Mouse (Mus musculus) C2C12 (cell line): ENCODE data around the gene Daam1.

Experiments
- CTCF ChIP-seq: IDR thresholded peaks from one replicate; pipeline ENCODE4 v1.5.1; 2011; ENCODE audit not compliant: control insufficient read depth, insufficient read depth, insufficient read length
- MYOD1 ChIP-seq: IDR thresholded peaks from one replicate; pipeline ENCODE4 v1.6.1; 2011; ENCODE audit warnings: low read depth; ENCODE audit not compliant: control insufficient read depth, insufficient read length
- MYOG ChIP-seq: IDR thresholded peaks from one replicate; pipeline ENCODE4 v1.6.1; 2011; ENCODE audit not compliant: control insufficient read depth, insufficient read length; ENCODE audit errors: extremely low read depth

GRCm38 (mm10) chr12:71973577-71973976 lies 142.7 kb downstream of the Daam1 start:
- no peak for TF ChIP-seq MYOD1
- no peak for TF ChIP-seq CTCF
- no peak for TF ChIP-seq MYOG
